ENCODE assay signal across 9 mouse cellular contexts in genomic region chr17:45556107-45556489, GRCm38 (mm10). TPM values are rescaled to one million over a fixed set of nuclear protein-coding genes. Genes with fewer than 3 reads are reported as not detected.
DNase-seq lines count a peak whose midpoint lies in the region; ATAC-seq and TF ChIP-seq lines count a peak whose summit lies in the region.
"Had no signal": no experiment of that assay in that cellular context is flagged by ENCODE, and none has a peak within 500 bp of the region (broad histone marks: within the 10 kb centered on the region; RNA-seq: fewer than 3 reads in every experiment).

No protein-coding gene starts in this region.

- DNase-seq in liver, adult 2 months (ENCODE audit: extremely low read depth, low read depth, low spot score) = no peak
- DNase-seq in liver = no peak
- no peak for DNase-seq in embryonic facial prominence, embryonic 14.5 days (ENCODE audit: low spot score)
- no peak for DNase-seq in neural tube, embryonic 11.5 days (ENCODE audit: low spot score)
- no peak for DNase-seq in urinary bladder, postnatal 4 days (ENCODE audit: low spot score in 2 of 2)
- no peak for DNase-seq in kidney, adult 11 months
- no peak for DNase-seq in right cerebral cortex, adult 2 months (ENCODE audit: low spot score in 2 of 2)

- H3K9me3 ChIP-seq in embryonic facial prominence, embryonic 14.5 days (ENCODE audit: control insufficient read depth, low read length) = no peaks in the 10 kb centered on the region
- no peaks in the 10 kb centered on the region for H3K9me3 ChIP-seq in intestine, embryonic 15.5 days
- H3K9me3 ChIP-seq in neural tube, embryonic 11.5 days (ENCODE audit: control insufficient read depth, low read length) = no peaks in the 10 kb centered on the region

- H3K4me3 ChIP-seq in liver, adult 2 months (ENCODE audit: insufficient read depth, low read depth, low read length) = peak overlapping the region; percentile 71
- peak overlapping the region; percentile 48 for H3K4me3 ChIP-seq in embryonic facial prominence, embryonic 14.5 days (ENCODE audit: low read depth, low read length)
- H3K4me3 ChIP-seq in intestine, embryonic 15.5 days (replicated peaks) = peak overlapping the region; percentile 68
- peak overlapping the region; percentile 46 for H3K4me3 ChIP-seq in neural tube, embryonic 11.5 days (ENCODE audit: low read depth, low read length)

- H3K9ac ChIP-seq in liver, adult 2 months (ENCODE audit: low read depth, low read length) = peak overlapping the region; percentile 68
- H3K9ac ChIP-seq in embryonic facial prominence, embryonic 14.5 days (ENCODE audit: low read depth, low read length) = peak overlapping the region; percentile 68
- peak overlapping the region; percentile 60 for H3K9ac ChIP-seq in intestine, embryonic 15.5 days
- H3K9ac ChIP-seq in neural tube, embryonic 11.5 days (ENCODE audit: low read length) = peak overlapping the region; percentile 68

- no peaks in the 10 kb centered on the region for H3K4me1 ChIP-seq in liver, adult 2 months (ENCODE audit: control insufficient read depth, insufficient read depth, low read length)
- peaks cover 9% of the 10 kb centered on the region; the same call in 1 of the 2 replicates for H3K4me1 ChIP-seq in embryonic facial prominence, embryonic 14.5 days (ENCODE audit: control insufficient read depth, insufficient read depth, low read length)
- peaks cover 15% of the 10 kb centered on the region; the same call in 1 of the 2 replicates for H3K4me1 ChIP-seq in intestine, embryonic 15.5 days (replicated peaks)
- peaks cover 5% of the 10 kb centered on the region; the same call in 1 of the 2 replicates for H3K4me1 ChIP-seq in neural tube, embryonic 11.5 days (ENCODE audit: control insufficient read depth, insufficient read depth, low read length)

- H3K4me2 ChIP-seq in embryonic facial prominence, embryonic 14.5 days (ENCODE audit: low read depth, low read length) = peak overlapping the region; percentile 72
- peak overlapping the region; percentile 86 for H3K4me2 ChIP-seq in intestine, embryonic 15.5 days (replicated peaks)
- H3K4me2 ChIP-seq in neural tube, embryonic 11.5 days (ENCODE audit: low read depth) = peak overlapping the region; percentile 88

- no peaks in the 10 kb centered on the region for H3K36me3 ChIP-seq in liver, adult 2 months (ENCODE audit: control insufficient read depth, insufficient read depth, low read length)
- H3K36me3 ChIP-seq in embryonic facial prominence, embryonic 14.5 days (ENCODE audit: control insufficient read depth, insufficient read depth, low read length) = no peaks in the 10 kb centered on the region
- H3K36me3 ChIP-seq in intestine, embryonic 15.5 days = no peaks in the 10 kb centered on the region
- no peaks in the 10 kb centered on the region for H3K36me3 ChIP-seq in neural tube, embryonic 11.5 days (ENCODE audit: control insufficient read depth, insufficient read depth, low read length)

- H3K27ac ChIP-seq in liver, adult 2 months (replicated peaks; ENCODE audit: insufficient read depth, low read depth, low read length) = no peak overlapping the region
- H3K27ac ChIP-seq in embryonic facial prominence, embryonic 14.5 days (replicated peaks; ENCODE audit: low read depth, low read length) = no peak overlapping the region
- no peak overlapping the region for H3K27ac ChIP-seq in intestine, embryonic 15.5 days
- H3K27ac ChIP-seq in neural tube, embryonic 11.5 days (ENCODE audit: low read depth, low read length) = no peak overlapping the region

- ATAC-seq in embryonic facial prominence, embryonic 14.5 days (ENCODE audit: low read depth) = no peak
- ATAC-seq in intestine, embryonic 15.5 days = no peak
- no peak for ATAC-seq in neural tube, embryonic 11.5 days (ENCODE audit: insufficient read depth, low FRiP score, low TSS enrichment)

- no peaks in the 10 kb centered on the region for H3K27me3 ChIP-seq in liver, adult 2 months (ENCODE audit: control insufficient read depth, insufficient read depth, low read length)
- peaks cover 12% of the 10 kb centered on the region for H3K27me3 ChIP-seq in embryonic facial prominence, embryonic 14.5 days (replicated peaks; ENCODE audit: control insufficient read depth, insufficient read depth, low read length)
- peaks cover 8% of the 10 kb centered on the region for H3K27me3 ChIP-seq in intestine, embryonic 15.5 days (replicated peaks)
- H3K27me3 ChIP-seq in neural tube, embryonic 11.5 days (ENCODE audit: control insufficient read depth, insufficient read depth, low read length) = peaks cover 7% of the 10 kb centered on the region

- WGBS in liver, adult 2 months = 13% methylated on average over 14 of the region's 14 CpGs
- 3% methylated on average over 11 of the region's 14 CpGs for WGBS in embryonic facial prominence, embryonic 14.5 days
- WGBS in intestine, embryonic 15.5 days = 3% methylated on average over 14 of the region's 14 CpGs
- 5% methylated on average over 14 of the region's 14 CpGs for WGBS in neural tube, embryonic 11.5 days

- no peak for TF ChIP-seq POLR2A in liver, adult 2 months (IDR thresholded peaks at IDR 0.05; ENCODE audit: extremely low read depth, insufficient read depth, low read length)

- no peaks in the 10 kb centered on the region for H3K79me2 ChIP-seq in liver, adult 2 months (ENCODE audit: control insufficient read depth, insufficient read depth, low read length)

- TF ChIP-seq CTCF in liver, adult 2 months (IDR thresholded peaks at IDR 0.05; ENCODE audit: low read depth, low read length) = no peak

RNA-seq across cellular contexts. Expression of gene Nfkbie, which starts 0.6 kb away (rescaled TPM):
- 1.6 and 1.9 TPM in 2 replicates for total RNA-seq in liver, adult 2 months (2014; rRNA removed)
- 2.0 and 3.0 TPM in 2 replicates for polyA plus RNA-seq in liver, adult 2 months (2012; rRNA removed)
- 4.3 and 4.7 TPM in 2 replicates for polyA plus RNA-seq in embryonic facial prominence, embryonic 14.5 days (2014; fragmentation: Nextera tagmentation; extraction: Ambion mirVana)
- 4.8 and 4.9 TPM in 2 replicates for polyA plus RNA-seq in intestine, embryonic 15.5 days (2015; fragmentation: Nextera tagmentation; extraction: Ambion mirVana)
- 6.9 and 7.0 TPM in 2 replicates for polyA plus RNA-seq in neural tube, embryonic 11.5 days (2014; fragmentation: Nextera tagmentation; extraction: Ambion mirVana)

RNA-seq across cellular contexts. Expression of gene Tmem151b, which starts 6.6 kb away (rescaled TPM):
- total RNA-seq in liver, adult 2 months (2014; rRNA removed) = under 0.01 TPM in 1 of 2 replicates, not detected in the other
- polyA plus RNA-seq in liver, adult 2 months (2012; rRNA removed) = 0.01 TPM in 1 of 2 replicates, not detected in the other
- 1.7 and 2.8 TPM in 2 replicates for polyA plus RNA-seq in embryonic facial prominence, embryonic 14.5 days (2014; fragmentation: Nextera tagmentation; extraction: Ambion mirVana)
- 2.5 and 2.7 TPM in 2 replicates for polyA plus RNA-seq in intestine, embryonic 15.5 days (2015; fragmentation: Nextera tagmentation; extraction: Ambion mirVana)
- 6.2 and 6.8 TPM in 2 replicates for polyA plus RNA-seq in neural tube, embryonic 11.5 days (2014; fragmentation: Nextera tagmentation; extraction: Ambion mirVana)

RNA-seq across cellular contexts. Expression of gene Slc35b2, which starts 7.6 kb away (rescaled TPM):
- 43.0 and 45.9 TPM in 2 replicates for total RNA-seq in liver, adult 2 months (2014; rRNA removed)
- 69.7 and 73.0 TPM in 2 replicates for polyA plus RNA-seq in liver, adult 2 months (2012; rRNA removed)
- polyA plus RNA-seq in embryonic facial prominence, embryonic 14.5 days (2014; fragmentation: Nextera tagmentation; extraction: Ambion mirVana) = 139 and 143 TPM in 2 replicates
- 124 and 128 TPM in 2 replicates for polyA plus RNA-seq in intestine, embryonic 15.5 days (2015; fragmentation: Nextera tagmentation; extraction: Ambion mirVana)
- polyA plus RNA-seq in neural tube, embryonic 11.5 days (2014; fragmentation: Nextera tagmentation; extraction: Ambion mirVana) = 101 and 106 TPM in 2 replicates

RNA-seq across cellular contexts. Expression of gene Hsp90ab1, which starts 17.0 kb away (rescaled TPM):
- 248 and 362 TPM in 2 replicates for total RNA-seq in liver, adult 2 months (2014; rRNA removed)
- 226 and 272 TPM in 2 replicates for polyA plus RNA-seq in liver, adult 2 months (2012; rRNA removed)
- 1,431 and 1,467 TPM in 2 replicates for polyA plus RNA-seq in embryonic facial prominence, embryonic 14.5 days (2014; fragmentation: Nextera tagmentation; extraction: Ambion mirVana)
- 1,578 and 1,609 TPM in 2 replicates for polyA plus RNA-seq in intestine, embryonic 15.5 days (2015; fragmentation: Nextera tagmentation; extraction: Ambion mirVana)
- 1,725 and 1,823 TPM in 2 replicates for polyA plus RNA-seq in neural tube, embryonic 11.5 days (2014; fragmentation: Nextera tagmentation; extraction: Ambion mirVana)

RNA-seq across cellular contexts. Expression of gene Tcte1, which starts 32.9 kb away (rescaled TPM):
- total RNA-seq in liver, adult 2 months (2014; rRNA removed) = not detected in 2 replicates
- polyA plus RNA-seq in liver, adult 2 months (2012; rRNA removed) = not detected in 2 replicates
- 0.93 and 2.7 TPM in 2 replicates for polyA plus RNA-seq in embryonic facial prominence, embryonic 14.5 days (2014; fragmentation: Nextera tagmentation; extraction: Ambion mirVana)
- 0.13 and 0.33 TPM in 2 replicates for polyA plus RNA-seq in intestine, embryonic 15.5 days (2015; fragmentation: Nextera tagmentation; extraction: Ambion mirVana)
- 1.4 and 1.8 TPM in 2 replicates for polyA plus RNA-seq in neural tube, embryonic 11.5 days (2014; fragmentation: Nextera tagmentation; extraction: Ambion mirVana)
- total RNA-seq: adrenal gland, postnatal 14 days had no signal
